Mouse (Mus musculus) liver, adult 2 months (tissue): ENCODE measurements around the gene Rpl35a.

Experiments
- CTCF ChIP-seq: fragments of 200-500 bp; IDR thresholded peaks from 2 replicates; pipeline ENCODE4 v1.5.1; 2011; ENCODE audit warnings: low read depth, low read length, control low read depth
- POLR2A ChIP-seq: fragments of 200-500 bp; IDR thresholded peaks from 2 replicates; pipeline ENCODE4 v1.6.1; 2011; ENCODE audit warnings: low read length, control low read depth; ENCODE audit not compliant: insufficient read depth; ENCODE audit errors: extremely low read depth

DNA sequence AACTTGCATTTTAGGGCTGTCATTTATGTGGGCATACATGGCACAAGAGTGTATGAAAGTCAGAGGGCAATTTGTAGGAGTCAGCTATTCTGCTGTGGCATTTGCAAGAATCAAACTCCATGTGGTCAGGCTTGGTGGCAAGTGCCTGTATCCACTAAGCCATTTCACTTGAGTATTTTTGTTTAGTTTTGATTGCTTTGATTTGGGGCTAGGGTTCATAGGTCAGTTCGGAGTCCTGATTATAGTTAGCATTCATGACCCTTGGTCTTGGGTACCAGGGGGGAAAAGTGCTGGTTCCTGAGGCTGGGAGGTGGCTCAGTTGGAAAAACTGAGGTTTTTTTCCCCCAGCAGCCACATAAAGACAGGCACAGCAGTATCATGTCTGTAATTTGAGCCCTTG lies 3.2 kb downstream of the Rpl35a start:
- TF ChIP-seq POLR2A (no peak), CTCF (no peak)
